Mouse (Mus musculus): ENCODE measurements at regions not wholly inside any gene's neighbourhood (a gene's known extent, or its start where the extent isn't known, plus 50 kb on each side); places are given as distances from the start of the nearest gene placed in this dataset.

GRCm38 (mm10) chr1:61140870-61141591 is 163.3 kb downstream of the Icos start:
- ATAC-seq (no peak), DNase-seq (ENCODE audit: low spot score) (peak; percentile 12)
- H3K27me3 ChIP-seq (ENCODE audit: insufficient read depth, low read length): no peaks in the 10 kb centered on the region
- H3K36me3 ChIP-seq (ENCODE audit: insufficient read depth, low read length): no peaks in the 10 kb centered on the region
- no peak for TF ChIP-seq CTCF (IDR thresholded peaks at IDR 0.05; ENCODE audit: low read depth)
- no peak overlapping the region for H3K27ac ChIP-seq
- H3K9me3 ChIP-seq (ENCODE audit: low read length): no peaks in the 10 kb centered on the region
- peaks cover 11% of the 10 kb centered on the region; the same call in 1 of the 2 replicates for H3K4me1 ChIP-seq (ENCODE audit: insufficient read depth, low read length)
- no peak overlapping the region for H3K4me3 ChIP-seq (ENCODE audit: low read length)
- 40% methylated on average over 9 of the region's 9 CpGs for WGBS
- H3K9ac ChIP-seq (replicated peaks; ENCODE audit: low read length): no peak overlapping the region
- no peak overlapping the region for H3K4me2 ChIP-seq (ENCODE audit: low read depth, low read length)

- Histone ChIP-seq H3K27me3 (ENCODE audit: insufficient read depth, low read length) (no peaks in the 10 kb centered on the region), H3K9me3 (ENCODE audit: low read length) (no peaks in the 10 kb centered on the region), H3K4me1 (ENCODE audit: insufficient read depth, low read length) (peaks cover 14% of the 10 kb centered on the region; the same call in 1 of the 2 replicates), H3K4me3 (ENCODE audit: low read length) (no peak overlapping the region), H3K4me2 (ENCODE audit: low read depth, low read length) (no peak overlapping the region), H3K36me3 (ENCODE audit: insufficient read depth, low read length) (no peaks in the 10 kb centered on the region), H3K27ac (no peak overlapping the region), H3K9ac (replicated peaks; ENCODE audit: low read length) (no peak overlapping the region)
- DNase-seq (ENCODE audit: low spot score) (no peak), ATAC-seq (no peak)
- no peak for TF ChIP-seq CTCF (IDR thresholded peaks at IDR 0.05; ENCODE audit: low read depth)
- 61% methylated on average over 2 of the region's 2 CpGs for WGBS
These were observed 163.8 kb downstream of the Icos start for GRCm38 (mm10) chr1:61141592-61141930.

GRCm38 (mm10) chr1:61141952-61142351 is 164.2 kb downstream of the Icos start:
- WGBS: 65% methylated on average over 9 of the region's 9 CpGs
- no peaks in the 10 kb centered on the region for H3K27me3 ChIP-seq (ENCODE audit: insufficient read depth, low read length)
- H3K4me2 ChIP-seq (ENCODE audit: low read depth, low read length): no peak overlapping the region
- no peak for TF ChIP-seq CTCF (IDR thresholded peaks at IDR 0.05; ENCODE audit: low read depth)
- ATAC-seq (no peak), DNase-seq (ENCODE audit: low spot score) (no peak)
- H3K9ac ChIP-seq (replicated peaks; ENCODE audit: low read length): no peak overlapping the region
- H3K36me3 ChIP-seq (ENCODE audit: insufficient read depth, low read length): no peaks in the 10 kb centered on the region
- H3K4me1 ChIP-seq (ENCODE audit: insufficient read depth, low read length): peaks cover 14% of the 10 kb centered on the region; the same call in 1 of the 2 replicates
- no peaks in the 10 kb centered on the region for H3K9me3 ChIP-seq (ENCODE audit: low read length)
- no peak overlapping the region for H3K27ac ChIP-seq
- H3K4me3 ChIP-seq (ENCODE audit: low read length): no peak overlapping the region

- peaks cover 14% of the 10 kb centered on the region; the same call in 1 of the 2 replicates for H3K4me1 ChIP-seq (ENCODE audit: insufficient read depth, low read length)
- H3K4me2 ChIP-seq (ENCODE audit: low read depth, low read length): no peak overlapping the region
- no peaks in the 10 kb centered on the region for H3K9me3 ChIP-seq (ENCODE audit: low read length)
- H3K27ac ChIP-seq: no peak overlapping the region
- no peak for TF ChIP-seq CTCF (IDR thresholded peaks at IDR 0.05; ENCODE audit: low read depth)
- ATAC-seq (no peak), DNase-seq (ENCODE audit: low spot score) (peak; percentile 23)
- H3K4me3 ChIP-seq (ENCODE audit: low read length): no peak overlapping the region
- no peaks in the 10 kb centered on the region for H3K27me3 ChIP-seq (ENCODE audit: insufficient read depth, low read length)
- H3K9ac ChIP-seq (replicated peaks; ENCODE audit: low read length): no peak overlapping the region
- no peaks in the 10 kb centered on the region for H3K36me3 ChIP-seq (ENCODE audit: insufficient read depth, low read length)
- 30% methylated on average over 14 of the region's 14 CpGs for WGBS
These were observed 165.5 kb downstream of the Icos start for GRCm38 (mm10) chr1:61143030-61143753.

GRCm38 (mm10) chr1:61143754-61144066 is 166.0 kb downstream of the Icos start:
- Histone ChIP-seq H3K4me1 (ENCODE audit: insufficient read depth, low read length) (peaks cover 14% of the 10 kb centered on the region; the same call in 1 of the 2 replicates), H3K4me2 (ENCODE audit: low read depth, low read length) (no peak overlapping the region), H3K9ac (replicated peaks; ENCODE audit: low read length) (no peak overlapping the region), H3K4me3 (ENCODE audit: low read length) (no peak overlapping the region), H3K36me3 (ENCODE audit: insufficient read depth, low read length) (no peaks in the 10 kb centered on the region), H3K27me3 (ENCODE audit: insufficient read depth, low read length) (no peaks in the 10 kb centered on the region), H3K9me3 (ENCODE audit: low read length) (no peaks in the 10 kb centered on the region), H3K27ac (no peak overlapping the region)
- TF ChIP-seq CTCF (IDR thresholded peaks at IDR 0.05; ENCODE audit: low read depth): no peak
- WGBS: 47% methylated on average over 8 of the region's 8 CpGs
- no peak for ATAC-seq
- no peak for DNase-seq (ENCODE audit: low spot score)

- DNase-seq (ENCODE audit: low spot score) (no peak), ATAC-seq (no peak)
- WGBS: 41% methylated on average over 4 of the region's 4 CpGs
- H3K4me2 ChIP-seq (ENCODE audit: low read depth, low read length): no peak overlapping the region
- H3K36me3 ChIP-seq (ENCODE audit: insufficient read depth, low read length): no peaks in the 10 kb centered on the region
- no peak overlapping the region for H3K9ac ChIP-seq (replicated peaks; ENCODE audit: low read length)
- H3K9me3 ChIP-seq (ENCODE audit: low read length): no peaks in the 10 kb centered on the region
- no peak overlapping the region for H3K4me3 ChIP-seq (ENCODE audit: low read length)
- no peak for TF ChIP-seq CTCF (IDR thresholded peaks at IDR 0.05; ENCODE audit: low read depth)
- H3K4me1 ChIP-seq (ENCODE audit: insufficient read depth, low read length): peaks cover 14% of the 10 kb centered on the region; the same call in 1 of the 2 replicates
- H3K27me3 ChIP-seq (ENCODE audit: insufficient read depth, low read length): no peaks in the 10 kb centered on the region
- H3K27ac ChIP-seq: no peak overlapping the region
These were observed 167.3 kb downstream of the Icos start for GRCm38 (mm10) chr1:61145013-61145412.

- DNase-seq (ENCODE audit: low spot score): peak; percentile 14
- H3K36me3 ChIP-seq (ENCODE audit: insufficient read depth, low read length): no peaks in the 10 kb centered on the region
- ATAC-seq: peak; percentile 49
These were observed 167.8 kb downstream of the Icos start for GRCm38 (mm10) chr1:61145572-61145971.

More at GRCm38 (mm10) chr1:61145572-61145971, 167.8 kb downstream of the Icos start:
- TF ChIP-seq CTCF (IDR thresholded peaks at IDR 0.05; ENCODE audit: low read depth): no peak
- Histone ChIP-seq H3K9ac (replicated peaks; ENCODE audit: low read length) (no peak overlapping the region), H3K27ac (no peak overlapping the region), H3K4me1 (ENCODE audit: insufficient read depth, low read length) (peaks cover 14% of the 10 kb centered on the region; the same call in 1 of the 2 replicates), H3K27me3 (ENCODE audit: insufficient read depth, low read length) (no peaks in the 10 kb centered on the region), H3K9me3 (ENCODE audit: low read length) (no peaks in the 10 kb centered on the region), H3K4me2 (ENCODE audit: low read depth, low read length) (no peak overlapping the region), H3K4me3 (ENCODE audit: low read length) (no peak overlapping the region)
- 35% methylated on average over 7 of the region's 7 CpGs for WGBS
